Mouse (Mus musculus): Measurements from ENCODE around the gene Pik3r5.

Pik3r5 gene

GRCm38 (mm10) chr11:68451747-68452405 lies 20.0 kb downstream of the Pik3r5 start:
- no peak for DNase-seq

GRCm38 (mm10) chr11:68452740-68453139 lies 20.8 kb downstream of the Pik3r5 start:
- DNase-seq, result no peak

- DNase-seq, result no peak
These were observed 21.4 kb downstream of the Pik3r5 start for GRCm38 (mm10) chr11:68453301-68453700.

- no peak for DNase-seq
These were observed 26.2 kb downstream of the Pik3r5 start for GRCm38 (mm10) chr11:68458086-68458485.

- no peak for DNase-seq
These were observed 27.1 kb downstream of the Pik3r5 start for GRCm38 (mm10) chr11:68459021-68459420.

- DNase-seq, result no peak
These were observed 27.6 kb downstream of the Pik3r5 start for GRCm38 (mm10) chr11:68459486-68459885.

GRCm38 (mm10) chr11:68462716-68463115 lies 30.8 kb downstream of the Pik3r5 start:
- no peak for DNase-seq

- no peak for DNase-seq
These were observed 32.3 kb downstream of the Pik3r5 start for GRCm38 (mm10) chr11:68464260-68464659.

- no peak for DNase-seq
These were observed 33.2 kb downstream of the Pik3r5 start for GRCm38 (mm10) chr11:68465090-68465489.

- no peak for DNase-seq
These were observed 35.5 kb downstream of the Pik3r5 start for GRCm38 (mm10) chr11:68467441-68467840.

GRCm38 (mm10) chr11:68467962-68468612 lies 36.2 kb downstream of the Pik3r5 start:
- DNase-seq, result no peak

GRCm38 (mm10) chr11:68468886-68469285 lies 37.0 kb downstream of the Pik3r5 start:
- no peak for DNase-seq

- DNase-seq, result no peak
These were observed 40.4 kb downstream of the Pik3r5 start for GRCm38 (mm10) chr11:68472162-68472849.

GRCm38 (mm10) chr11:68474600-68474999 lies 42.7 kb downstream of the Pik3r5 start:
- DNase-seq, result no peak

GRCm38 (mm10) chr11:68475676-68476075 lies 43.8 kb downstream of the Pik3r5 start:
- no peak for DNase-seq

GRCm38 (mm10) chr11:68477661-68478060 lies 45.7 kb downstream of the Pik3r5 start:
- no peak for DNase-seq

- no peak for DNase-seq
These were observed 46.7 kb downstream of the Pik3r5 start for GRCm38 (mm10) chr11:68478574-68478981.

GRCm38 (mm10) chr11:68480660-68481059 lies 48.7 kb downstream of the Pik3r5 start:
- DNase-seq, result no peak

GRCm38 (mm10) chr11:68482001-68482400 lies 50.1 kb downstream of the Pik3r5 start:
- DNase-seq, result no peak

GRCm38 (mm10) chr11:68483213-68483612 lies 51.3 kb downstream of the Pik3r5 start:
- DNase-seq, result no peak

- DNase-seq, result no peak
These were observed 52.5 kb downstream of the Pik3r5 start for GRCm38 (mm10) chr11:68484431-68484830.

GRCm38 (mm10) chr11:68485206-68485942 lies 53.5 kb downstream of the Pik3r5 start:
- peak; percentile 8 for DNase-seq

- DNase-seq, result no peak
These were observed 54.2 kb downstream of the Pik3r5 start for GRCm38 (mm10) chr11:68486093-68486492.

Measured in cerebellum, adult 9-11 months (tissue).